Mouse (Mus musculus) liver, embryonic 14.5 days (tissue): ENCODE results near the gene Gm884.

ENCODE experiments used
- CTCF ChIP-seq: IDR thresholded peaks from 2 replicates; pipeline ENCODE4 v1.5.1; 2016; ENCODE audit warnings: antibody characterized with exemption, low read depth, control low read depth
- EP300 ChIP-seq: IDR thresholded peaks from 2 replicates; pipeline ENCODE4 v1.6.1; 2016; ENCODE audit warnings: antibody characterized with exemption, low read depth

- TF ChIP-seq EP300 (no peak), CTCF (no peak)
Observed at GRCm38 (mm10) chr11:103665695-103666094, 44.8 kb upstream of the Gm884 start.
